Mouse (Mus musculus): ENCODE measurements around the gene Serac1.

The Serac1 gene

DNA sequence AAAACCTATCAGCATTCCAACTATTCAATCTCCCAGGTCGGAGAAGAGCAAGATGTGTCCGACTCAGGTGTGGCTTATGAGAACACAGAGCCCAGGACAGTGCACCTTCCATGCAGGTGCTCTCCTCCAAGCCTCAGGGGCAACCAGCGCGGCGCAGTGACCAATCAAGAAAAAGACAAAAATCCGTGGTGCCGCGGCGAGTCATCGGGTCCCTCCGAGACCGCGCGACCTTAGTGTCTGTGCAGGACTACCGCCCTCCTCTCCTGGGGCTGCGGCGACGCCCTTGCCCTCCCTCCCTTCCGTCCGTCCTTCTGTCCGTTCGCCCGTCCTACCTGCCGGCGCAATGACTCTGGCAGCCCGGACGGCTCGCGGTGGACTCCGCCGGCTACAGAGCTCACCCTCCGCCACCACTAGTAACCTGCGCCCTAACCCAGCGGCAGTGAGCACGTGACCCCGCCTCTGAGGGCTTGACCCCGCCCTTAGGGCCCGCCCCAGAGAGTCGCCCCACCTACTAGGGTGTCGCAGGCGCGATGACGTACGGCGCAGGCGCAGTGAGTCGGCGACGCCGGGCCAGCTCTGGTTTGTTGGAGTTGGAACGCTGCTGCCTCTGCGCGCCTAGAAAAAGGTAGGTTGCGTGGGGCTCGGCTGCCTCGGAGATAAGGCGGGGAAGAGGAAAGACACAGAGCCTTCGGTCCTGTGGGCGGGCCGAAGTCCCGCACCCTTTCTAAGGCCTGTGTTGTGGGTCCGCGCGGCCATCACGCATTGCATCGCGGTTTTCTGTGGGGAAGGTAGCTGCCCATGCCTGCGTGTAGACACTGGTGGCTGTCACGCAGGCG is at the start of gene Serac1, which contains the start of gene Gtf2h5:
Serac1 (minus strand) TSS at position 455 of the 836 bp plus-strand sequence.
Gtf2h5 (plus strand) TSS at position 500 of the 836 bp plus-strand sequence.
- peak; percentile 82 for DNase-seq (ENCODE audit: low read depth)

DNA sequence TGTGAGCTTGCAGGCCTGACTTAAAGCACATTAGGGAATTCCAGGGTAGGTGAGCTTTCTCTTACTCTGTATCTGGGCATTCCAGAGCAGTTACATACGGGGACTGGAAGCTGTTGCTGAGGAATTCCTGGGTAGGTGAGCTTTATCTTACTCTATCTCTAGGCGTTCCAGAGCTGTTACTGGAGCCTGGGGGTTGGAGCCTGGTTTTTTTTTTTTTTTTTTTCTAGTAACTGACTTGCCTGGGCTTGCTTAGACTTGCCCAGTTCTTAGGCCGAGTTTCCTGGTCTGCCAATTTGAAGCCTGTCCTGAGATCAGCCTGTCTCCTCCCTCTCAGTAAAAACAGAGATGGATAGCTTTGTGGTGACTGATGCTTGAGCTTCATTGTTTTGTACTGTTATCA is 48.5 kb upstream of the Serac1 start:
- DNase-seq (ENCODE audit: low read depth), result no peak

GRCm38 (mm10) chr17:6125441-6125840 is 45.9 kb upstream of the Serac1 start:
- no peak for DNase-seq (ENCODE audit: low read depth)

DNA sequence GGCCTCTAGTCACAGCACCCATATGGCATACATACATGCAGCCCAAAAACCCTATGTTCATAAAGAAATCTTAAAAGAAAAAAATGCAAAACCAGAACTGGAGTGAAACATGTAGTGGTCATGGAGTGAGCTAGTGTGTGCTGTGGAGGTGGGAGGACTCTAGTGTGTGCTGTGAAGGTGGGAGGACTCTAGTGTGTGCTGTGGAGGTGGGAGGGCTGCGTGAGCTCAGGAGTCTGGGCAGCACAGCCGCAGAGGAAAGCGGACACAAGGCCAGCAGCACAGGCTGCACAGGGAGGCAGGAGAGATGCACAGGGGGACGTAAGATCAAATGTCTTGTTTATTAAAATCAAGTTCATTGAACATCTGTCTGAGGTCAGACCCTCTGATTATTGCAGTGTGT is 44.2 kb upstream of the Serac1 start:
- DNase-seq (ENCODE audit: low read depth), result no peak

DNA sequence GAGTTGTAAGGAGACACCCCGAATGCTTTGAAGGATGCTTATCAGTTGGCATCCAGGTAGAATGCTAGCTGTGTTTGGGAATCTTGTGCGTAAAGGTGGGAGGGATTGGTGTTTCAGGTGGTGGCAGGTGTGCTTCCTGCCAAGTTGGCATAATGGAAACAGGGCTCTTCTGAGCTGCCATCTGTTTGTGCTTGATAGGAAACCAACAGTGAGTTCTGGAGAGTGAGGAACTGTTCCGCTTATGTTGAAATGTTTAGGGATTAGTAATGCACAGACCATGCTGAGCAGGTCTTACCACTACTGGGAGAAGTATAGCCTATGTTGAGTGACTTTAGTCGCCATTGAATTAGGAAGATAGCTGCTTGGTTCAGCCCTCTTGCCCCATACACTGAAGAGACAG is 39.3 kb upstream of the Serac1 start:
- no peak for DNase-seq (ENCODE audit: low read depth)

DNA sequence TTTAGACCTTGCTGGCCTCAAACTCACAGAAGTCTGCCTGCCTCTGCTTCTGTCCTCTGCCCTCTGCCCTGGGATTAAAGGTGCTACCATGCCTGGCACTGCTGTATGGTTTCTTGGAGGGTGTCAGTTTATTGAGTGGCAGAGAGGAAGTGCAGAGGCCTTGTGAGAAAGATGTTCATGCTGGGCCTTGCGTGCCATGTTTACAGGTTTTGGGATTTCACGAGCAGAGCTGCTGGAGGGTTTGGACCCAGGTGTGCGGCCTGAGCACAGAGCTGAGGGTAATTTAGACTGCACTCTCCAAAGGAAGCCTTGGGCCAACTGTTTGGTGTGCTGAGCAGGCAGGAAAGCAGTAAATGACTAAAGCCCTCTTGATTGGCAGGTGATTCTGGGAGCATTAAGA is 38.4 kb upstream of the Serac1 start:
- no peak for DNase-seq (ENCODE audit: low read depth)

DNA sequence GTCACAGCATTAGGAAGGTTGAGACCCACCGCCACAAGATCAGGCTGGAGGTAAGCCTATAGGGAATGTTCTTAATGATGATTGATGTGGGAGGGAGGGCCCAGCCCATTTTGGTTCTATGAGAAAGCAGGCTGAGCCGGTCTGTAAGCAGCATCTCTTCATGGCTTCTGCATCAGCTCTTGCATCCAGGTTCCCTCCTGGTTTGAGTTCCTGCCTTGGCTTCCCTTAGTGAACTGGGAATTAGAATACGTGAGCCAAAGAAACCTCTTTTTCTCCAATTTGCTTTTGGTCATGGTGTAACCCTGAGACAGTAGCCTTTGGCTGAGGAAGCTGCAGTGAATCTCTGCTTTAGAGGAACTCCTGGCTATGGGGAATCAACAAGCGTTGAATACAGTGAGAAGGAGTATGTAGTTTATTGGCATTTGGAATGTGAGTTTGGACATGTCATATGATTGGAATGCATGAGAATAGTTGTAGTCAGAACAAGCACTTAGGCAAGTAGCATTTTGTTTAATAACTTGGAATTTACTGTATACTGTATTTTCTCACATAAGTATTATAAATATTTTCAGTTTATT is 37.7 kb upstream of the Serac1 start:
- no peak for DNase-seq (ENCODE audit: low read depth)

DNA sequence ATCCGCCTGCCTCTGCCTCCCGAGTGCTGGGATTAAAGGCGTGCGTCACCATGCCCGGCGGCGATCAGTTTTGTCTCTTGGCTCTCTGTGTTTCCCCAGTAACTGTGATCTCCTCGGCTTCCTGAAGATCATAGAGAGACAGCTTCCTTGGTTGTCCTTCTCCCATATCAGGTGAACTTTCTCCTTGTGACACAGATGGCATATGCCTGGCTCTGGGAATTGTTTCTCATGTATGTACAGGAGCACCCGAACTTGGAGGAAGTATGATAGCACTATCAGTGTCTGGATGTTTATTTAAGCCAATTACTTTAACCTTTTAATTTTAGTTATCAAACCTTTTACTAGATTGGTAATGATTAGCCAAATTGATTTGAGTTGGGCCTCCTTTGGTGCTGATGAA is 35.5 kb upstream of the Serac1 start:
- no peak for DNase-seq (ENCODE audit: low read depth)

DNA sequence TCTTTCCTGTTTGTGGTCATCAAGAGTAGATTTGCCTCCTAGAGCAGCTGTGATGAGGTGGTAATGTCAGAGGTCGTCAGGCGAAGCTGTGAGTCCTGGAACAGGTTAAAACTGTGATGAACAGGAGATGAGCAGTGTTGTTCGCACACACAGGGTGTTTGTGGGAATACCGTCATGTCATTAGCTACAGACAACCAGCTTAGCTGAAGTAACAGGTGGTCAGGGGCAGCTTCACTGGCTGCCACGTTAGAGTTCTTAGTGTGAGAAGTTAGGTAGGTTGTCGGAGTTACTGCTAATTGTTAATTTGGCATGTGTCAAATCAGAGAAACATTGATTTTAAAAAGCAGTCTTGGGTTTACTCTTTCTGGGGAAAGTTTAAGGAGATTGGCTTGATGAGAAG is 34.1 kb upstream of the Serac1 start:
- no peak for DNase-seq (ENCODE audit: low read depth)

DNA sequence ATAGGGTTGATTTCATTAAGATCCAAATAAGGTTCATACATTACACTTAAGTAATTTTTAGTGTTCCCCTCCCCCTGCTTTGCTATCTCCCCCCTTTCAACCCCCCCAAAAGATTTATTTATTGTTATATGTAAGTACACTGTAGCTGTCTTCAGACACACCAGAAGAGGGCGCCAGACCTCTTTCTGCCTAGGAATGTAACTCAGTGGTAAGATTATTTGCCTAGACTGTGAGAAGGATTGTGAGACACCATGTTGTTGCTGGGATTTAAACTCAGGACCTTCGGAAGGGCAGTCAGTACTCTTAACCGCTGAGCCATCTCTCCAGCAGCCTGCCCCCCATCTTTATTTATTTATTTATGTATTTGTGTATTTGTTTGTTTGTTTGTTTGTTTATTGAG is 31.4 kb upstream of the Serac1 start:
- no peak for DNase-seq (ENCODE audit: low read depth)

DNA sequence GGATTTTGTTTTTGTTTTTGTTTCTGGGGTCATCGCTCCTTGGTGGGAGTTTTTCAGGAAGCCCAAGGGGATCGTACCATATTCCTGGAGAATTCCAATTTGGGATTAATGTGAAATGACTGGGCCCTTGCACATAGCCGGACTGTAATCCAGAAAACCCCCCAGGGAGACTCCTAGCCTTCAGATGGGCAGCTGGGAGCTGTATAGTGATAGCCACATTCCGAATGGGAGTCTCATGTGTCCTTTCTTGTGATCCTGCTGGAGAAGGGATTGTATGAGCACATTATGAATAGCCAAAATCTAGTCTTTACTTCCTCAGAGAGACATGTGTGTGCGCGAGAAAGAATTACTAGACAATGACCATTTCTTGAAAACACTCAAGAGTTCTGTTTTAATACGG is 28.6 kb upstream of the Serac1 start:
- no peak for DNase-seq (ENCODE audit: low read depth)

- no peak for DNase-seq (ENCODE audit: low read depth)
Measured at GRCm38 (mm10) chr17:6107015-6107601, 27.6 kb upstream of the Serac1 start.

- no peak for DNase-seq (ENCODE audit: low read depth)
Measured at GRCm38 (mm10) chr17:6106361-6107014, 26.9 kb upstream of the Serac1 start, which contains the start of gene Tulp4. Gene Tulp4, plus strand, starts transcription at chr17:6106437.

- DNase-seq (ENCODE audit: low read depth), result no peak
Measured at GRCm38 (mm10) chr17:6103566-6103965, 24.0 kb upstream of the Serac1 start.

GRCm38 (mm10) chr17:6102287-6102686 is 22.7 kb upstream of the Serac1 start:
- DNase-seq (ENCODE audit: low read depth), result no peak

- DNase-seq (ENCODE audit: low read depth), result no peak
Measured at GRCm38 (mm10) chr17:6097884-6098283, 18.3 kb upstream of the Serac1 start.

GRCm38 (mm10) chr17:6095579-6095978 is 16.0 kb upstream of the Serac1 start:
- no peak for DNase-seq (ENCODE audit: low read depth)

DNA sequence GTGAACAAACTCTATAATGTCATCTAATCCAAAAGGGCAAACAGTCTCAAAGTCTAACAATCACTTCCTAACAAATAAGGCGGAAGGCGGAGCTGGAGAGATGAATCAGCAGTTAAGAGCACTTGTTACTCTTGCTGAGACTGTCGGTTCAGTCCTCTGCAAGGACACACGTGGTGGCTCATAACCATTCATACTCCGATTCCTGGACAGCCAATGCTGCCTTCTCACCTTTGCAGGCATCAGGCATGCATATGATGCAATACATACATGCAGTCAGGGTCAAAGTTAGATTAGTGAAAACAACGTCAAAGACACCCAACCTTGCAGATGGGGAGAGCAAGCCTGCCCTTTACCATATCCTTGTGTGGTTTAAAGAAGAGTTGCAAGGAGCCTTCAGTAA is 12.1 kb upstream of the Serac1 start:
- DNase-seq (ENCODE audit: low read depth), result no peak

DNA sequence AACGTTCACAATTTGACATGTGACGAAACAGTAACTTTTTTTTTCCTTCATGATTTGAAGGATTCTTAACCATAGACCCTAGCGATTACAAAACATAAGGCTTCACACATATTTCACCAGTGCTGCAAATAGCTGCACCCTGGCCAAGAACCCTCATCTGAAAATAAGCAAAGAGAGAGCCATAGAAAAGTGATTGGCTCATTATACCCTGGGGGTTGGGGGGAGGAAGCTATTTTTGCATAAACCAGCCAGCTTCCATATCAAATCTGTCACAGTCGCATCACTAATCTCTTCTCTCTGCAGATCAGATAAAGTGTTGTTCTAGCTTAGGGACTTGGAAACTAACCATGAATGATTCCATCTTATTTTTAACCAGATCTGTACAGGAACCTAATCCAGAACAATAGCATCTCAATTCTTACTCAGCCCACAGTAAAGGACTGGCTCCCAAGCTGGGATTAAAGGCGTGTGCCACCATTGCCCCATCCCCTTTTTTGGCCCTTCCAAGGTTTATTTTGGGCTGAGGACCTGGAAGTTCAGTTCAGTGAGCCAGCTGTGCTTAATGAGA is 3.9 kb upstream of the Serac1 start:
- DNase-seq (ENCODE audit: low read depth), result no peak

GRCm38 (mm10) chr17:6073405-6073804 is 6.1 kb downstream of the Serac1 start:
- DNase-seq (ENCODE audit: low read depth), result no peak

DNA sequence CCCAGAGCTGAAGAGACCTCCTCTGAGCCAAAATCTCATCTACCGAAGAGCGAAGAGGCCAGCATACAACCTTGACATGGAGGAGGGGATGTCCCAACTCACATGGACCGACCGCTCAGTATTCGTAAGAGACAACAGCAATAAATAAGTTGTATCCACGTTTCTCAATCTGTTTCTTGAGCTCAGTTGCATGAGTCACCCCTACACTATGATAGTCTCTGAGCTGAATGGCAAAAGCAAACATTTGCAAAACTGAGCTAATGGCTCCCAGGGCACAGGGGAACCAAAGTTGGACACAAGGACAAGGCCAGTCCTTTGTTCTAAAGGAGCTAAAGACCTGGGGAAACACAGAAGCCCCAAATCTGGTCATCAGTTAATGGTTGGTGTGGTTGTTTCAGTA is 9.7 kb downstream of the Serac1 start:
- no peak for DNase-seq (ENCODE audit: low read depth)

DNA sequence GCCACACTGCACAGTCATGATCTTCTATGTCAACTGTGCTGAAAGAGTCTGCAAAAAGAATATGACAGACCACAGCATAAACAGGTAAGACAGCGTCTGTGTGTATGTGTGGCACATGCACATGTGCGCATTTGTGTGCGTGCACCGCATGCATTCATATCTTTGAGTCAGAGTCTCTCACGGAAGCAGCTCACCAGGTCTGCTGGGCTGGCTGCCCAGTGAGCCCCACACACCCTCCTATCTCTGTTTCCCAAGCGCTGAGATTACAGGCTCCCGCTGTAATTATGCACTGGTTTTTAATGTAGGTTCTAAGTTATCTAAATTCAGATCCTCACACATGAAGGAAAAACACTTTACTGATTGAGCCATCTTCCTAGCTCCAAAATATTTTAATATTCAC is 11.9 kb downstream of the Serac1 start:
- DNase-seq (ENCODE audit: low read depth), result no peak

Measured in fibroblast of lung, adult 2 months (primary cell).